Mouse (Mus musculus) embryonic facial prominence, embryonic 10.5 days (tissue): ENCODE measurements around the gene Sesn1. TPM values are rescaled to one million over a fixed set of nuclear protein-coding genes. Genes with fewer than 3 reads are reported as not detected.

Experiments
- DNase-seq: peaks from one replicate; pipeline ENCODE4 v3.0.0-alpha.2; 2017; ENCODE audit warnings: low spot score
- H3K27ac ChIP-seq: fragments of 300-500 bp; sonication (generic); replicated peaks from 2 replicates; pipeline ENCODE4 v1.5.1; 2016; ENCODE audit warnings: mild to moderate bottlenecking
- H3K27me3 ChIP-seq: fragments of 300-500 bp; sonication (generic); replicated peaks from 2 replicates; pipeline ENCODE4 v1.6.1; 2016; ENCODE audit warnings: low read depth, mild to moderate bottlenecking; ENCODE audit not compliant: poor library complexity, severe bottlenecking
- H3K36me3 ChIP-seq: fragments of 300-500 bp; sonication (generic); replicated peaks from 2 replicates; pipeline ENCODE4 v1.6.1; 2016; ENCODE audit warnings: mild to moderate bottlenecking, moderate library complexity
- H3K4me1 ChIP-seq: fragments of 300-500 bp; sonication (generic); 2 replicates; pipeline ENCODE4 v1.6.1; 2016
- H3K4me3 ChIP-seq: fragments of 300-500 bp; sonication (generic); 2 replicates; pipeline ENCODE4 v1.5.1; 2016; ENCODE audit warnings: mild to moderate bottlenecking, moderate library complexity
- H3K9me3 ChIP-seq: fragments of 300-500 bp; sonication (generic); 2 replicates; pipeline ENCODE4 v1.6.1; 2016; ENCODE audit warnings: mild to moderate bottlenecking
- WGBS: fragments of 180-500 bp; shearing (Covaris S2); methylation state at CpG from one replicate; pipeline ENCODE4 v1.1.7; 2016; 5-methylcytosine and 5-hydroxymethylcytosine counted together
- polyA plus RNA-seq: library from polyadenylated mRNA; unstranded; fragments of >200 nt; fragmentation: Nextera tagmentation; extraction: Ambion mirVana; gene quantifications from 2 replicates; pipeline ENCODE4 v1.2.1, GENCODE M21; 2016

The Sesn1 gene
- 18.5 and 23.3 TPM in 2 replicates for polyA plus RNA-seq

DNA sequence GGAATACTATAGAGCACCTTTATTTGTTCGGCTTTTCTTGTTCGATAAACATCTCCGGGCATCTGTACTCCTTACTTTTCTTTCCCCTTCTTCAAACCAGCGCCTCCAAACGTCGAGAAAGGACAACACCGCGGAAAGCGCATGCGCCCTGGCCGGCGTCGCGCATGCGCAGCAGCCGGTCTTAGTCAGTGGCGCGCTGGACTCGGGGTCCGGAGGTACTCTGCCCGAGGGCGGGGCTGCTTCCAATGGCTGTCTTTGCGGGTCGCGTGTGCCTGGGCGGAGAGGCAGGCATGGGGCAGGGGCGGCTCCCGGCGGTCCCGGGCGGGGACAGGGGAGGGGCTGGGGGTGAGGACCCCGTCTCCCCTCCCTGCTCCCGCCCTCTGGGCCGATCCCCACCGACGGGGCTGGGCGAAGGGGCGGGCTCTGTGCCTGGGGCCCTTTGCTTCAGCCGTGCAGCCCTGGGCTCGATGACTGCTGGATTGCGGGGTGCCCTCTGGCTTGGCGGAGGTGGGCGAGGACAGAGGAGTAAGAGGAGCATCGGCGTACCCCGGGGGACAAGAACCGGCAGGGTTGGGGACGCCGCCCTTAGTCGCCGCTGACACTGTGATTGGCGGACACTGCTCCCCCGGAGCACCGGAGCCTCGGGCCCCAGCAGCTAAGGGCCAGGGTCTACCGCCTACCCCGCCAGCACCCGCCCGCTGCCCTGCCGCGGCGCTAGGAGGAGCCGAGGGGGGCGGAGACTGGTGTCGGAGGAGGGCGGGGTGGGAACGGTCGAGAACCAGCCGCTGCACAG is at the start of gene Sesn1, which contains the start of gene Cep57l1:
TSS of gene Sesn1 (plus strand) at position 165 of the 793 bp plus-strand sequence.
TSS of gene Cep57l1 (minus strand) at position 101 of the 793 bp plus-strand sequence.
- no peaks in the 10 kb centered on the region for H3K27me3 ChIP-seq
- peak within 1 kb of the TSS; percentile 95 for H3K27ac ChIP-seq
- H3K36me3 ChIP-seq = no peaks in the 10 kb centered on the region
- WGBS = under 1% methylated on average over 69 of the region's 69 CpGs
- peak; percentile 97 for DNase-seq
- H3K4me1 ChIP-seq = peaks cover 37% of the 10 kb centered on the region
- H3K4me3 ChIP-seq = peak within 1 kb of the TSS; percentile 86
- no peaks in the 10 kb centered on the region for H3K9me3 ChIP-seq

DNA sequence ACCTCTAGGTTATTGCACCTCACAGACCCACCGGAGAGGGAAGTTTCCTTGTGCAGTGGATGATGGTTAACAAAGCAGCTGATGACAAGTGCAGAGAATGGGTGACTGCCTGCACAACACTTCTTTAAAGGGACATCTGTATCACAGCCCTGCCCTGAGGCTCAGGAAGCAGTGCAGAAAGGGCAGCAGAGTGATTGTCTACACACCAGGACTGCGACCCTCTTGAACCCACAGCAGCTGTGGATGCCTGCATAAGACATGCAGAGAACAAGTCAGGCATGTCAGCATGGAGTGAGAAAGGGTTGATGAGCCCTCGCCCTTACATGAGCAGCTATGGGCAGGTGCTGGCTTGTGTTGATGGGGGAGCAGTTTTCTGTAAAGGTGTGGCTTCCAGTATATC is 48.9 kb upstream of the Sesn1 start:
- no peak overlapping the region for H3K27ac ChIP-seq
- H3K36me3 ChIP-seq = no peaks in the 10 kb centered on the region
- H3K4me3 ChIP-seq = no peak overlapping the region
- H3K4me1 ChIP-seq = peaks cover 10% of the 10 kb centered on the region
- no peak for DNase-seq
- no peaks in the 10 kb centered on the region for H3K27me3 ChIP-seq
- no peaks in the 10 kb centered on the region for H3K9me3 ChIP-seq
- WGBS = 53% methylated on average over 3 of the region's 3 CpGs

DNA sequence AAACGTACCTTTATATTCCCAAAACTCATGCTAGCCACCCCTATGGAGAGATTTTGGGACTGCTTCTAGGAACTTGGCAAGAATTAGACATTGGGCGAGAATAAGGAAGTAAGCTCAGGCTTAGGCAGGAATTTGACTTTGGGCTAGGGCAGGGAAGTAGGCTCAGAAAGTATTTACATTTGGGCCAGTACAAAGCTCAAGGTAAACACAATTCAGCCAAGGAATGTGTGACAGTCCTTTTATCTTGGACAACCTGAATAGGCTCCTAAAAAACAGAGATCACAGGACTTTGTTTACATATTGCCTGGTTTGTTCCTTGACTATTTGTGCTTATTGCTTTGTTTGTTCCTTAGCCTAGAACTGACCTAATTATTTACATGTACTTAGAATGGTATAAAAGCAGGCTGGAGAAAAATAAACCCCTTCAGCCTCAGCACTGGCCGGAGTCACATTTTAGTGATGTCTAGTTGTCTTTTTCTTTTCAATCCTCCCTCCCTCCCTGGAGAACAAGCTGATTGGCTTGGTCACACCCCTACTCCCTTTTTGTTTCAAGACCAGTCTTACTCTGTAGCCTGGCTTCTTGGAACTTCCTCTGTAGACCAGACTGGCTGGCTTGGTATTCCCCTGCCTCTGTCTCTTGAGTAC is 45.9 kb upstream of the Sesn1 start:
- Histone ChIP-seq H3K27me3 (no peaks in the 10 kb centered on the region), H3K36me3 (no peaks in the 10 kb centered on the region), H3K4me1 (peaks cover 3% of the 10 kb centered on the region), H3K9me3 (no peaks in the 10 kb centered on the region), H3K27ac (no peak overlapping the region), H3K4me3 (no peak overlapping the region)
- DNase-seq = no peak
- WGBS = 82% methylated on average over 3 of the region's 3 CpGs

DNA sequence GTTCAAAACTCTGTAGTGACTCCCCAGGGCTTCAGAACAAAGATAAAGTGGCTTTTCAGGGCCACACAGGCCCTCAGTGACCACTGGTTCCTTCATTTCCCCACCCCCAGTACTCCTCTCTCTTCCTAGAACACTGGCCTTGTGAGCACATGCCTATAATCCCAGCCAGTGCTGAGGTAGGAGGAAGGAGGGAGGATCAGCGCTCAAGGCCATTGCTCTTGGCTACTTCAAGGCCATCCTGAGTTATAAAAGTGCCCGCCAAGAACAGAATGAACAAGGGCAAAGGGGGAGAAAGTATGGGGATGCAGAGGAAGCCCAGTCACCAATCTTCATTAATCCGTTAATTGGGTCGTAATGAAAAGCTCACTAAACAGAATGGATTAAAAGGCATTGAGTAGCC is 44.1 kb upstream of the Sesn1 start:
- 95% methylated on average over 4 of the region's 4 CpGs for WGBS
- Histone ChIP-seq H3K9me3 (no peaks in the 10 kb centered on the region), H3K27me3 (no peaks in the 10 kb centered on the region), H3K4me1 (no peaks in the 10 kb centered on the region), H3K36me3 (no peaks in the 10 kb centered on the region), H3K27ac (no peak overlapping the region), H3K4me3 (no peak overlapping the region)
- DNase-seq = no peak

DNA sequence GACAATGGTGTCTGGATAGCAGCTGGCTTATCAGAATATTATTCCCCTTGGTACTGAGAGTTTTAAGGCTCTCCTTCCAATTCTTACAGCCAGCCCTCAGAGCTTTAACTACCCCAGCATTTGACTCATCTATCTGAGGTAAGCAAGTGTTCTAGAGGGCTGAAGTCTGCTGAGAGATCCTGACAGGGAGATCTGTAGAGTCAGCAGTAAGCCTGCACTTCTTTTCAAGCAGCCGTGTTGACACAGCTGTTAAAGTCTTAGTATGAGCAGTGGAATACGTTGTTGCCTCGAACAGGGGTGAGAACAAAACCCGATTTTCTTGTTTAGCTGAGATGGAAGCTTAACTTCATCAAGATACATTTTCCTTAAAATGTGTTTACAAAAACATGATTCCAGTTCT is 43.5 kb upstream of the Sesn1 start:
- no peak overlapping the region for H3K4me3 ChIP-seq
- H3K27me3 ChIP-seq = no peaks in the 10 kb centered on the region
- DNase-seq = no peak
- H3K4me1 ChIP-seq = no peaks in the 10 kb centered on the region
- H3K9me3 ChIP-seq = no peaks in the 10 kb centered on the region
- H3K36me3 ChIP-seq = no peaks in the 10 kb centered on the region
- WGBS = 75% methylated on average over 4 of the region's 4 CpGs
- no peak overlapping the region for H3K27ac ChIP-seq

DNA sequence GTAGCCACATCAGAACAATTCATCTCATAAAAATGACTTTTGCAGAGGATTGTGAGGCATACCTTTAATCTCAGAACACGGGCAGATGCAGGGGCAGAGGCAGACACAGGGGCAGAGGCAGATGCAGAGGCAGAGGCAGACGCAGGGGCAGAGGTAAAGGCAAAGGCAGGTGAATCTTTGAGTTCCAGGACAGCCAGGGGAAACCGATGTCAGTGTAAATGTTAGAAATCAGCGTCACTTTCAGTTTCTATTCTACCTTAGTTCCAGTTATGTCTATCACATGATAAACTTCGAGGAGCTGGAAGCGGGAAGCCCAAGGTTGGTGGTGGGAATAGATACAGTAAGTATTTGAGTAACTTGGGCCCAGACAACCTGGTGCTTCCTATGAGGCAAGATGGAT is 42.5 kb upstream of the Sesn1 start:
- Histone ChIP-seq H3K36me3 (no peaks in the 10 kb centered on the region), H3K27me3 (no peaks in the 10 kb centered on the region), H3K9me3 (no peaks in the 10 kb centered on the region), H3K4me3 (no peak overlapping the region), H3K27ac (no peak overlapping the region), H3K4me1 (no peaks in the 10 kb centered on the region)
- DNase-seq = no peak
- WGBS = 94% methylated on average over 6 of the region's 6 CpGs

DNA sequence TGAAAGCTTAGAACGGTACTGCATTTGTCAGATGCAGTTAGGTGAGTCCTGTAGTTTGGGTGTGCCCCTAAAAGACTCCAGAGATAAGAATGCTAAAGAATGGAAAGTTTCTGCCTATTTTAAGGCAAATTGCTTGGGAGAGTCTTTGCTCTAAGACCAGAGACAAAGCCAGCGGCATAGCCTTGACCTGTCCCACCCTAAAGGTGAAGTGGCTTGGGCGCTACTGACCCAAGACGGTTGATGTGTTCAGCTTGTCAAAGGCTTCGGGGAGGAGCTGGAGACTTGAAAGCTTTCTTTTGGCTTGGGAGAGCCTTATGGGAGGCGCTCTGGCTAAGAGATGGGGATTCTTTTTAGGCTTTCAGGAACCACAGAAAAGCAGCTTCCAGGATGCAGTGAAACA is 17.4 kb upstream of the Sesn1 start:
- Histone ChIP-seq H3K27me3 (no peaks in the 10 kb centered on the region), H3K36me3 (peaks cover 24% of the 10 kb centered on the region), H3K27ac (no peak overlapping the region), H3K4me1 (no peaks in the 10 kb centered on the region), H3K9me3 (peaks cover 16% of the 10 kb centered on the region), H3K4me3 (no peak overlapping the region)
- WGBS = 91% methylated on average over 6 of the region's 6 CpGs
- no peak for DNase-seq

DNA sequence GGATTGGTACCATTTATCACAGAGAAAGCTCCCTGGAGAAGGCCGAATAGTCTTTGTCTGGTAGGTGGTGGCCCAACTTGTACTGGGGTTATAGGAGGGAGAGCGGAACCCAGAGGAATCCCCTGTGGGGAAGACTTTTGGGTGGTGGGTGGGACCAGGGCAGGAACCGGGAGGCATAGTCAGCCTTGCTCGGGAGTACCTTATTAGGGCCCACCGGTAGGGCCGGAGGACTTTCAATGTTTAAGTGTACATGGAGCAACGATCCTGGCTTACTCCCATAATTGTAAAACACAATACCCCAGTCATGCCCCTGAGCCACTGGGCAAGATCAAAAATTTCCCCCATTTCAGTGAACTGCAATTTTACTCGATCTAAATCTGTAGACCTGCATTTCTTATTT is 12.5 kb upstream of the Sesn1 start:
- peaks cover 39% of the 10 kb centered on the region for H3K9me3 ChIP-seq
- peaks cover 69% of the 10 kb centered on the region for H3K36me3 ChIP-seq
- DNase-seq = no peak
- no peaks in the 10 kb centered on the region for H3K27me3 ChIP-seq
- 96% methylated on average over 8 of the region's 8 CpGs for WGBS
- H3K27ac ChIP-seq = no peak overlapping the region
- H3K4me1 ChIP-seq = no peaks in the 10 kb centered on the region
- no peak overlapping the region for H3K4me3 ChIP-seq

DNA sequence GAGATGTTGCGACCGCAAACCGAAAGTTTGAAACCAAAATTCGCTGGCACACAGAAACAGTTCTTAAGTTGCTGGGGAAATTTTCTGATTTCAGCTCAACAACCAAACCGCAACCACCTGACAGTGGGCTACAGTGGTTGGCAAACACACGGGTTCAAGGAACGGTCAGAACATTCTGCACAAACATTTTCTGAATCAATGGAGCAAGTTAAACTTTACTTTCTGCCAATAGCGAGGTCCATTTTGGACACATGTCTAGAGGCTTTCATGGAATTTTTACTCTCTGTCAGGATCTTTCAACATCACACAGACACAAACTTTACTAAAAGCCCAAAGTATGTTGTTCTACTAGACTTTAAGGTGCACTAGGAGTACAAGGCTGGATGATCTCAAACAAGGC is 6.3 kb upstream of the Sesn1 start:
- Histone ChIP-seq H3K9me3 (peaks cover 32% of the 10 kb centered on the region), H3K4me3 (no peak overlapping the region), H3K36me3 (peaks cover 51% of the 10 kb centered on the region), H3K4me1 (no peaks in the 10 kb centered on the region), H3K27ac (no peak overlapping the region), H3K27me3 (no peaks in the 10 kb centered on the region)
- no peak for DNase-seq
- WGBS = 94% methylated on average over 8 of the region's 8 CpGs

DNA sequence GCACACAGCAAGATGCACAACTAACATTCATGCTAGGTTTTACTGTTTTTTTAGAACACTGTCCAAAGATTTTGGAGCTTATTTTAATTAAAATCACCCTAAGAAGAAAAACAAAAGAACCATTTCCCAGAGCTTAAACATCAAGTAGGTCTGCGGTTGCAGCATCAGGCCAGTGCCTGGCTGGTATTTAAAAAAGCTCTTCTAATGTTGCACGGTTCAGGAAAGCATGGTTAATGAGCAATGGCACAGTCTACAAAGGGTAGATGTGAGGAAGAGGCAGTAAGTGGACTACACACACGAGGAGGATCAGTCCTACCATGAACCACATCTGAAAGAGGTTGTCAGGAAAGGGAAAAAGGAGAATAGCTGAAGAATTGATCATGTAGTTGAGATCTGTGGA is 5.0 kb upstream of the Sesn1 start:
- no peak overlapping the region for H3K4me3 ChIP-seq
- 90% methylated on average over 3 of the region's 3 CpGs for WGBS

DNA sequence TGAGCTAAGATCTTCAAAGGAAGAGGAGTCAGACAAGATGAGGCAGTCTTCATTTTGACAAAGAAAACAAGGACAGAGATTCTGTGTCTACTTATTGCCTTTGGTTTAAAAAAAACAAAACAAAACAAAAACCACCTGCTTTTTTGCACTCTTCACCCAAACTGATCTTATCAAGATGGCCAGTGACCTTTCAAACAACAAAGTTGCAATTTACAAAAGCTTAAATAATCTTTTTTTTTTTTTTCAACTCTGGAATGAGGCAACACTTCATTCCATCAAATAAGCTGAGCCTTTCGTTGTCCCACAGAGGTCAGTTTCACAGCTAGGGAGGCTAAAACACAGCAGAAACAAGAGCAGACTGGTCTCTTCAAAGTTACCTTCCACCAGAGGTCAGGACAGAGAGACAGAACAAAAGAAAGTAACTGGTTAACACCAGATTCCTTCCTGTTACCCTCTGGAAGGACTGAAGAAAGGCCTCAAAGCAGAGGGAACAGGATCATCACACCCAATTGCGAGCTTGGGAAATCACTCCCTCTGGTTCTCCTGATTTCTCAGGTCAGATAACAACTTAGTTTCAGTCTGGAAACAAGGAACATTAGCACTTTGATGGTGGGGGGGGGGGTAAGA is 3.9 kb upstream of the Sesn1 start:
- no peak overlapping the region for H3K27ac ChIP-seq
- no peak for DNase-seq
- H3K27me3 ChIP-seq = no peaks in the 10 kb centered on the region
- H3K9me3 ChIP-seq = peaks cover 22% of the 10 kb centered on the region
- peaks cover 6% of the 10 kb centered on the region; the same call in 1 of the 2 replicates for H3K4me1 ChIP-seq
- no peak overlapping the region for H3K4me3 ChIP-seq
- WGBS = 86% methylated on average over 2 of the region's 2 CpGs
- H3K36me3 ChIP-seq = peaks cover 27% of the 10 kb centered on the region

More for the DNA sequence above, 5.0 kb upstream of the Sesn1 start:
- no peak for DNase-seq
- 0 out of 2 replicates have a peak, but pooled peaks cover 3% of the 10 kb centered on the region for H3K4me1 ChIP-seq
- H3K27me3 ChIP-seq = no peaks in the 10 kb centered on the region
- peaks cover 38% of the 10 kb centered on the region for H3K36me3 ChIP-seq
- peaks cover 26% of the 10 kb centered on the region for H3K9me3 ChIP-seq
- no peak overlapping the region for H3K27ac ChIP-seq

DNA sequence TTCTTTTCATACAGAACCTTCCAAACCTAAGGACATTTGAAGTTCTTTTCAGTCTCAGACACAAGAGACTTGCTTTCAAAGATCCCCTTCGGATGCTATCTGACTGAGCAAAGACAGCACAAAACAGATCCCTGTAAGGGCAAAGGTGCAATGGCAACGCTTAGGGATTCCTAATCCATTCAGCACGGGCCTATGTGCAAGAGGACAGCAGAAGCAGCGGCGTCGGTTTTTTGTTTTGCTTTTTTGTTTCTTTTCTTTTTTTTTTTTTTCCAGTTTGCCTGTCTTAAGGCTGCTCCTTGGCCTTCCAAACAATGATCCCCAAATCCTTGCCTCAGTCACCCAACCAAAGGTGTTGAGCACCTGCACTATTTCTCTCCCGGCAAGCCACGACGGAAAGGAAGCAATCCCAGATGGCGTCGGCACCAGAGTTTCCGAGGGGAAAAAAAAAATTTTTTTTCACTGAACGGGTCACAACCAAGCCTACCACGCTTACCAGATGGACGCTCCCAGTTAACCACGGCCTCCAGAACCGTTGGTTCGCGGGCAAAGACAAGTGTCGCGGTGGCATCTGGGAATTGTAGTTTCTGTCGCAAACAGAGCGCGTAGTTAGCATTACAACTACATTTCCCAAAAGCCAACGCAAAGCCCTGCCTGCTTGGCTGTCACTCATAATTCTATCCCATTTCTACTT is 510 bp upstream of the Sesn1 start:
- DNase-seq = peak; percentile 86
- 4% methylated on average over 25 of the region's 25 CpGs for WGBS
- peaks cover 35% of the 10 kb centered on the region for H3K4me1 ChIP-seq
- peak overlapping the region; percentile 95 for H3K27ac ChIP-seq
- H3K27me3 ChIP-seq = no peaks in the 10 kb centered on the region
- no peaks in the 10 kb centered on the region for H3K9me3 ChIP-seq
- peak overlapping the region; percentile 86 for H3K4me3 ChIP-seq
- no peaks in the 10 kb centered on the region for H3K36me3 ChIP-seq
